Mouse (Mus musculus): ENCODE data around the gene Bcap31.
A peak's percentile ranks its signal among the peaks of the same experiment; 100 is the strongest.
"Not testable (repeated sequence)": the region's sequence is repeated elsewhere in the genome, so short reads cannot be mapped to it uniquely, and the experiment has no call there.

Gene Bcap31

DNA sequence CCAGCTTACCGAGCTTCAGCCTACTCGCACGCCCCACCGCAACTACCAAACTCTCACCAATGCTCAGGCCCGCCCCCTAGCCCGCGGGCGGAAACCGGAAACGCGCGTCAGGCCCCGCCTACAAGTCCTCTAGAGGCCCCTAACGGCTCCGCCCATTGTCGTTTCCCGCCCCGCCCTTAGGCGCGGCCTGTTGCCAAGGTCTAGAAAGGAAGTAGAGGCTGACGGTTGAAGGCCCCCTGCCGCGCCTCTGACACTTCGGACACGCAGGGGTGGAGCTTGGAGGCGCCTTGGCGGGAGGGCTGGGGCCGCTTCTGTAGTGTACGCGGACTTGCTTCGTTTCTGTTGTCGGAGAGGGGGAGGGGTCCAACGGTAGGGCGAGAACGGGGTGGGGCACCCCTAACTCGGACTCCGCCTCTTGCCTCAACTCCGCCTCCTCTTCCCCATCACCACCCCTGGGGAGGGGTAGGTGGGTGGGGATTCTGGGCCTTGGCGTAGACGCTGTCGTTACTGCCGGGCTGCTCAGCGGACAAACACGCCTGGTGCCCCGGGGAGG lies at the start of gene Bcap31, which contains the start of gene Abcd1:
Gene Bcap31 (minus strand): TSS at position 67 of the 553 bp plus-strand sequence.
Gene Abcd1 (plus strand): TSS at position 489 of the 553 bp plus-strand sequence.
- peak; percentile 80 for DNase-seq

DNA sequence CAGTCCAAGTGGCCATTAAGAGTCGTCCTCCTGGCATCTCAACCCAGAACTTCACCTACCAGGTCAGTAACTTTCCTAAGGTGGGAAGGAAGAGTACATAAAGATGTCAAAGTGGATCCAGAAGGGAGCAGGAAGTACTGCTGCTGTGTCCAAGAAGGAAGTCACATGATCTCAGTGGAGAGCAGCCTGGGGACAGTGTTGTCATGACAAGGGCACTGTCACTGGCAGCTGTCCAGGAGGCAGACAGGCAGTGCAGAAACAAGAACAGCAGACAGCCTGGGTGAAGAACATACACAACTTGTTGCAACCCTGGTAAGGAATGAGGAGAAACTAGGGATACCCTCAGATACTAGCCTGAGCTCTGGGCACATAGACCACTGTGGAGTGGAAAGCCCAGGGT lies 49.3 kb upstream of the Bcap31 start:
- DNase-seq: peak; percentile 28

DNA sequence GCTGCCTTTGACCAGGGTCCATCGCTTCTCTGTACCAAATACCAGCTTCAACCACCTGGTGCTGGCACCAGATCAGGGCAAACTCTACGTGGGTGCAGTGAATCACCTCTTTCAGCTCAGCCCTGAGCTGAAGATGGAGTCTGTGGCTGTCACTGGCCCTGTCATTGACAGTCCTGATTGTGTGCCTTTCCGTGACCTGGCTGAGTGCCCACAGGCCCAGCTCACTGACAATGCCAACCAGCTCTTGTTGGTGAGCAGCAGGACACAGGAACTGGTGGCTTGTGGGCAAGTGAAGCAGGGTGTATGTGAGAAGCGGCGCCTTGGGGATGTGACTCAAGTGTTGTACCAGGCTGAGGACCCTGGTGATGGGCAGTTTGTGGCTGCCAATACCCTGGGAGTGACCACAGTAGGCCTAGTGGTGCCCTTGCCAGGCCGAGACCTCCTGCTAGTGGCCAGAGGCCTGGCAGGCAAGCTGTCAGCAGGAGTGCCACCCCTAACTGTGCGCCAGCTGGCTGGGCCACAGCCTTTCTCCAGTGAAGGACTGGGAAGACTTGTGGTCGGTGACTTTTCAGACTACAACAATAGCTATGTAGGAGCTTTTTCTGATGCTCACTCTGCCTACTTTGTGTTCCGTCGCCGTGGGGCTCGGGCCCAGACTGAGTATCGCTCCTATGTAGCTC lies 42.8 kb upstream of the Bcap31 start:
- DNase-seq: no peak

DNA sequence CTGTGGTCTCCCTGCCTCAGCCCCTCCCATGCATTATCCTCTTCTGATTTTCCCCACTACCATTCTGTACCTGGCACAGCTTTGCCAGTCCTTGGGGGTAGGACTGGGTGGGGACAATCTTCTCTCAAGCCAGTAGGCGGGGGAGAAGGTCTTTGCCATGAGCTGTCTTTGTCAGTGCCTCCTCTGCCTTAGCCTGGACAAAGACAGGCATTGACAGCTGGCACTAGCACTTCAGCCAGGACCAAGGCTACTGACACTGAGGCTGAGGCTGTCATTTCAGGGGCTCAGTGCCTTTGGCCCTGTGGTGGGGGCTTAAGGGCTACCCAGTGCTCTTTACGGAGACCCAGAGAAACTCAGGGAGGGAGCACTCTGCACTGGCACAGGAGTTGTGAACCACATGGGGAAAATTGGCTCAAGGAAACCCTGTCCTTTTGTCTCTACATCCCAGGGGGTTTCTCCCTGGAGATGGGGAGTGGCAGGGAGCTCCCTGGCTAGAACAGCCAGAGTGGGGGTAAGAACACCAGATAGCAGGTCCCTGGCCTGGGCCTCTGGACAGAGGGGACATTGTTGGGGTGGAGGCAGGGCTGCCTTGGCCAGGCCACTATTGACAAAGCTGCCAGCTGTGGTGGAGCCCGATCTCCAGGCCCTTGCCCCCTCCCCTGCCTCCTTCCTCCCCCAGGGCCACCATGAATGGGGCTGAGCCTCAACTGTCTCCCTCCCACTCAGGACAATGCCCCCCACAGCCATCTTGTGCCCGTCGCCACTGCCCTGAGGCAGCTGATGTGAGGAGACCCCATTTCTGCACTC lies 40.6 kb upstream of the Bcap31 start, which contains the start of gene Plxnb3:
Gene Plxnb3 (plus strand): TSS at position 757 of the 807 bp plus-strand sequence.
- DNase-seq: no peak

DNA sequence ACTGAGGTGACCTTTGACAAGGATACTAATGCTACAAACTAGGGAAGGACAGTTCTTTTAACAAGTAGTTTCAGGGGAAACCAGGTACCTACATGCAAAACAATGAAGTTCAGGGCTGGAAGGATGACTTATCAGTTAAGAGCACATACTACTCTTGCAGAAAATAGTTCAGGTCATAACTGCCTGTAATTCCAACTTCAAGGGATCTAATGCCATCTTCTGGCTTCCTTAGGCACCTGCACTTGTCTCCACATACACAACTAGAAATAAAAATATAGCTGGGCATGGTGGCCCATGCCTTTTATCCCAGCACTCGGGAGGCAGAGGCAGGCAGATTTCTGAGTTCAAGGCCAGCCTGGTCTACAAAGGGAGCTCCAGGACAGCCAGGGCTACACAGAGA lies 33.0 kb upstream of the Bcap31 start:
- no peak for DNase-seq

DNA sequence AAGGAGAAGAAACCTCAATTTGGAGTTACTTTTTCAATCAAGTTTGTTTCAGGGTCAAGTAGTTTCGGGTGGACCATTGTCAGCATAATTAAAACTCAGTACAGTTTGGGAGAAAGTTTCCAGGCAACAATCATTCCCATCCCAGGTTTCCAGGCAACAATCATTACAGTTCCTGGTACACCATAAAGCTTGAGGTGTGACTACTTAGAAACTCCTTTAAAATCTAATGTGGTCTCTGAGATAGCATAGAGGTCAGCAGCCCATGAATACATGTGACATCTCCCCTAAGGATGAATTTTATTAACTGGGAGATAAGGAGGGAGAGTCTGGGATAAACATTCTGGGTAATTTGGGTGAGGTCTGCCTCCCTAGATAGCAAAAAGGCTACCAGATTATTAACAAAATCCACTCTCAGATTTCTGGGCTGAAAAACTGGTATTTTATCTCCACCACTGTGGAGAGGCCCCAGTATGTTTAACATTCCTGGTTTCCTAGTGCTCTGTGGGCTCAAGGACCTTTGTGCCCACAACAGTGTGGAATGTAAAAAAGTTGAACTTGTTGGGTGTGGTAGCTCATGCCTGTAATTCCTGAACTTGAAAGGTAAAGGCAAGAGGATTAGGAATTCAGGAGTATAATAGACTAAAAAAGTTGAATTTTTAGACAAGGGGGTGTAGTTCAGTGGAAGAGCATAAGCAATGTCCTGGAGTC lies 29.0 kb upstream of the Bcap31 start:
- no peak for DNase-seq

GRCm38 (mm10) chrX:73739841-73740240 lies 23.9 kb upstream of the Bcap31 start:
- not testable (repeated sequence) for DNase-seq

GRCm38 (mm10) chrX:73739151-73739550 lies 23.2 kb upstream of the Bcap31 start:
- DNase-seq: no peak

- DNase-seq: no peak
Observed at GRCm38 (mm10) chrX:73738155-73738554, 22.2 kb upstream of the Bcap31 start.

DNA sequence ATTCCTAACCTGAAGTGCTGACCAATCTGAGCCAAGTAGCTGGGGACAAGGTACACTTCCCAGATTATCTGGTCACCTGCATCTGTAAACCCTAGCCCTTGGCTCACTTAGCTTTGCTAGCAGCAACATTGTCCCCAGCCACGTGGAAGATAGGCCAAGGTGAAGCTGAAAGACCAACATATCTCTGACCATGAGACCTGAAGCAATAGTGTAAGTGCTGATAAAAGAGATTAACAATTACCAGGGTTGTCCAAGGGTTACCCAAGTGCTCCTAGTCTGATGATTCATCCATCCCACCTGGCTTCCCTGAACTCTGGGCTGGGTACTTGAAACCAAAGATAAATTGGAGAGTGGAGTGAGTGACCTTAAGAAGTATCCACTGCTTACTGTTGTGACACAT lies 14.9 kb upstream of the Bcap31 start:
- no peak for DNase-seq

GRCm38 (mm10) chrX:73718686-73719362 lies 2.8 kb upstream of the Bcap31 start:
- peak; percentile 13 for DNase-seq

DNA sequence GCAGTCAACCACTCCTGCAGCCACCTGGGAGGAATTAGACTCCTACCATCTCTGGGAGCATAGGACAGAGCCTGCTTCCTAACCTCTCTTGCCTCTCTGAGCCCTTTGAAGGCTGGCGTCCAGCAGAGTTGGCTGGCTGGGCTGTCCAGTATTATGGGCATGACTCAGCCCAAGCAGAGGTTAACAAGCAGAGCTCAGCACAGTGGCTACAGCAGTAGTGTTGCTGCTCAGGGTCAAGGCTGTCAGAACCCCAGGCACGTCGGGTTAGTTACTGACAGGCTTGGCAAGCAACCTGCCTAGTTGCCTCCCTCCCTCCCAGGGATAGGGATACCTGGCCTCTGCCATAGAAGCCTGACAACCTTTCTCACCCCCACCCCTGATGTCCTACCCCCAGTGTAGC lies 2.3 kb upstream of the Bcap31 start:
- DNase-seq: no peak

- DNase-seq: peak; percentile 8
Observed at GRCm38 (mm10) chrX:73717667-73718066, 1.7 kb upstream of the Bcap31 start.

DNA sequence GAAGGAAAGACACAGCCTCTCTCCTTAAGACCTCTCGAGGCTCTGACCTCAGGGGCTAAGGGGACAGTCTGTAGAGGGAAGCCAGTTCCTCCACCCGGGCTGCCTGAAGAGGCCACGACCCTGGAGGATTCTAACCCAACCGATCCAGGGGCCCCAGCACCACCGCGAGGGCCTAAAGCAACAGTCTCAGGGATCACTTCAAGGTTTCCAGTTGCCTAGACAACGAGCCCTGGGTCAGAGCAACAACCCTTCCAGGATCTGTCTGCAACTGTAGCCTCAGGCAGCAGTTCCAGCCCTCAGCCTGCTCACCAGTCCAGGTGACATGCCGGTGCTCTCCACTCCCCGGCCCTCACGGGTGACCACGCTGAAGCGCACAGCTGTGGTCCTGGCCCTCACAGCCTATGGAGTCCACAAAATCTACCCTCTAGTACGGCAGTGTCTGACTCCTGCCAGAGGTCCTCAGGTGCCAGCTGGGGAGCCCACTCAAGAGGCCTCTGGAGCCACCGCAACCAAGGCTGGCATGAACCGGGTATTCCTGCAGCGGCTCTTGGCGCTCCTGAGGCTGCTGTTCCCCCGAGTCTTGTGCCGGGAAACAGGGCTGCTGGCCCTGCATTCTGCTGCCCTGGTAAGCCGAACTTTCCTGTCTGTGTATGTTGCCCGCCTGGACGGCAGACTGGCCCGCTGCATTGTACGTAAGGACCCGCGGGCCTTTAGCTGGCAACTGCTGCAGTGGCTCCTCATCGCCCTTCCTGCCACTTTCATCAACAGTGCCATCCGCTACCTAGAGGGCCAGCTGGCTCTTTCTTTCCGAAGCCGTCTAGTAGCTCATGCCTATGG lies 952 bp upstream of the Bcap31 start:
- peak; percentile 10 for DNase-seq

GRCm38 (mm10) chrX:73715476-73716108 lies 383 bp downstream of the Bcap31 start:
- peak; percentile 12 for DNase-seq

DNA sequence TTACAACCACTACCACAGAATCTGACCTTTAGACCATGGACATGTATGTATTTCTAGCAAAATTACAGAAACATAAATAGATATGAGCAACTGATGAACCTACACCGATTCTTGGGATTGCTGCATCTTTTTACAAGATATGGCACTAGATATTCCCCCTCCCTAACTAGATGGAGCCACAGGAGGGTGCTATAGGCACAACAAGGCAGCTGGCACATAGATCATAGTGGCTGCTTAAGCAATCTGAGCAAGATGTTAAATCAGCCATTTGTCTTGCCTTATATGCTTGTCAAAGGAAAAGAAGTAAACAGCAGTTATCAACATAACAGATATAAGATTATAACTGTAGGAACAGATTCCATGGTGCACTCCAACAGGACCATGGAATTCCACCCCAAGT lies 15.5 kb downstream of the Bcap31 start:
- DNase-seq: no peak

- peak; percentile 42 for DNase-seq
Observed at GRCm38 (mm10) chrX:73690917-73691629, 24.9 kb downstream of the Bcap31 start.

DNA sequence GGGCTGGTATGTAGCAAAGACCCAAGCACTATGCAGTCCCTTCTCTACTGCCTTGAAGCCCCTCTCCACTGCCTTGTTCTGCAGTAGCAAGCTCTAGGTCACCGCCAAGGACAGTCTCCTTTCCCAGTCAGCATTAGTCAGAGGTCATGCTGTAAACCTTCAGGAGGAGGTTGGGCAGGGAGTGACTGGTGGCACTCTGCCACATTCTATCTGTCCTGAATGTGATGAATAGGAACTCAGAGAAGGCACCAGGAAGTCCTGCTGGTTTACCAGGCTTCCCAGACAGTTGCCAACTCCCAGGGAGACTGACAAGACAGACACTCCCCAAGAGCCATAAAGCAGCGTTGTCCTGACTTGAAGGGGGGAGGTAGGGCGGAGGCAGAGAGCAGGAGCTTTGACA lies 30.3 kb downstream of the Bcap31 start:
- no peak for DNase-seq

DNA sequence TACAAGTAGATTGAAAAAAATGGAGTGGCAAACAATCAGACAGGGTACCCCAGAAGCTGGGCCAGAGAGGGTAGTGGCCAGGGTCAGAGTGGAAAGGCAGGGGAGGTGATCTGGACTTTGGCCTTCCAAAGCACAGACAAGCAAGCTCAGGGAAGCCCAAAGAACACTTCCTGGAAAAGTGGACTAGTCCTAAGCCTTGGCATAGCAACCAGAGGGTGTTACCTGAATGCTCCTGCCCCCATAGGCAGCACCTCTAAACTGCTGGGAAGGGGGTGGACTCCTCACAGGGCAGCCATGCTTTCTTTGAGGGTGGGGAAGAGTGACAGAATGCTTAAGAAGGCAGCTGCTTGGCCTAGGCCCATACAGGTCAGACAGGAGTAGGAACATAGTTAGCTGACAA lies 31.0 kb downstream of the Bcap31 start:
- DNase-seq: no peak

GRCm38 (mm10) chrX:73684156-73684555 lies 31.8 kb downstream of the Bcap31 start:
- no peak for DNase-seq

Data from right cerebral cortex, postnatal 14 days (tissue).